Mouse (Mus musculus): Measurements from ENCODE around the gene Prkn. TPM values are rescaled to one million over a fixed set of nuclear protein-coding genes. Genes with fewer than 3 reads are reported as not detected.

Prkn gene
- total RNA-seq, 2 experiments from 2014 or later, result 12.7 to 15.9 TPM

DNA sequence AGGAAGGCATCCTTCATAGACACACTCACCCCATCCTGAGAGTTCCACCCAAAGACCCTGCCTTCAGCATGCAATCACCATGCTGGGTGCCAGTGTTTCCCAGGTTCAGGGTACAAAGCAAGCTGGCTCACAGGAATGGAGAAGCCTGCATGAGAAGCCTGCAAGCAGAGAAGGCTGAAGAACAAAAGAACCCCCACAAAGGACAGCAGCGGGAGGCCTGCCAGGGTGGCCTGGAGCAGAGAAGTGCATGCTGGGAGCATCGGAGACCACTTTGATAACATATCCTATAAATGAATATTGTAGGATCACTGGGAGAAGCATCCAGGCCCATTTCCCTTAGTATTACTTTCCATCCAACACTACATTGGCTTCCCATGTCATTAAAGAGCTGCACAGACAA lies 692.6 kb downstream of the Prkn start:
- DNase-seq, result no peak

GRCm38 (mm10) chr17:11533835-11534234 lies 693.7 kb downstream of the Prkn start:
- DNase-seq, result no peak

- no peak for DNase-seq
Observed at GRCm38 (mm10) chr17:11538826-11539225, 698.6 kb downstream of the Prkn start.

- DNase-seq, result no peak
Observed at GRCm38 (mm10) chr17:11541928-11542623, 701.9 kb downstream of the Prkn start.

DNA sequence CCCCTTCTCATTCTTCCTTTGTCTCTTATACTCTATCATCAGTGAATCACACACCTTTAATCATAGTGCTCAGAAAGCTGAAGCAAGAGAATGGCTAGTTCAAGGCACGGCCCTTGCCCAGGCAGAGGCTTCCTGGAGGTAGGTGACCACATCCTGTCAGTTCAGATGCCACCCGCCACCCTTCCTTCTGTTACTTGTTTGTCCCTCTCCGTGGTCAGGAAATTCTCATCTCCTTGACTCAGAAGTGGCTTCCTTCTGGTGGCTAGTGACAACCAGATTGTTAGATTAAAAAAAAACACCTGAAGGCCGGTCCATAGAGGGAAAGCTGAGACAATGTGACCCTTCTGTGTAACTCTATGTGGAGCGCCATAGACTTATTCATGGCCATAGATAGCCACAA lies 710.4 kb downstream of the Prkn start:
- no peak for DNase-seq

- DNase-seq, result no peak
Observed at GRCm38 (mm10) chr17:11565681-11566080, 725.5 kb downstream of the Prkn start.

DNA sequence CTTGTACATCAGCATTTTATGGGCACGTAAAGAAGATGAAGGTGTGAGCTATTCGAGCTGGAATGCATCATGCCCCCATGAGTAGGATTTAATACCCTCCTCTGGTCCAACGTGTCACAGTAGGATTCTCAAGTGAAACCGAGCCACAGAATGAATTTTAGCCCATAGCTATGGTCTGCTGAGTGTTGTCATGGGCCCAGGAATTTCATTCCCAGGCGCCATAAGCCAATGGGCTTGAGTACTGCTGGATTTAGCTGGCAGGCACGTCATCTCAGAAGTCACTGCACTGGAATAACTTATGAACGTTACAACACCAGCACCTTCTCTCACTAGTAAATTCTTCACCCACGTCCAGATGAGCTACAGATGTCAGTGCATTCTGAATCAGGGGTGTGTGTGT lies 730.2 kb downstream of the Prkn start:
- no peak for DNase-seq

GRCm38 (mm10) chr17:11573666-11574065 lies 733.5 kb downstream of the Prkn start:
- DNase-seq, result no peak

DNA sequence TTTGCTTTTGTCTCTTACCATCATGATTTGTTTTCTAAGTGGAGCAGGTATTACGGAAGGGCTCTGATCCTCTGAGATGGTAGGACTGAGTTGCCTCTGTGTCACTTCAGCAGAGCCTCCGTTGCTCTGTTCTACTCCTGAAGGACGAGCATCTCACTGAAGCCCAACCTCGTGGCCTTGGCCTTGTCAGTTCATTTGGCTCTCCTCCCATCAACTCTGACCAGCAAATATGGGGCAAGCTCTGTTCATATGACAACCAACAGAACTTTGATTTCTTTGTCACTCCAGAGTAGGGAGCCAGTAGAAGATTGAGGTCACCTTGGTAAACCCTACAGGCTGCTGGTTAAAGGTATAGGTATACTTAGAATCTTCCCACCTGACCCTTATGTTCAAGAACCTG lies 745.3 kb downstream of the Prkn start:
- no peak for DNase-seq

DNA sequence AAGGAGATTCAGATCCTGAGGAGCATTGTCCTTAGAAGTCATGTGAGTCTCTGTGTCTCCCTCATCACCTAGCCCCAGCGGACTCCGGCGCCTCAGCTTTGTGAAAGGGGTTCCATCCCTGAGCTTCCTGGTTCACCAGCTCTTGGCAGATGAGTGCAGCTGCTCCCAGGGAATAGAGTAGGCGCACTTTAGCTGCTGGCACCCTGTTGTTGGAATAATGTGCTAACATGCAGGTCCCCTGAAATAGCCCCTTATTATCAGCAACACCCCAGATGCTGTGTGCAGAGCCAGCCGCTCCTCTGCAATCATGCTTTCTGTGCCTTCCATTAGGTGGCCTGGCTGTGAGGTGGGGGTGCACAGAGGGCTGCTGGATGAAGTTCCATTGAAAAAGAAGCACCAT lies 767.7 kb downstream of the Prkn start:
- no peak for DNase-seq

DNA sequence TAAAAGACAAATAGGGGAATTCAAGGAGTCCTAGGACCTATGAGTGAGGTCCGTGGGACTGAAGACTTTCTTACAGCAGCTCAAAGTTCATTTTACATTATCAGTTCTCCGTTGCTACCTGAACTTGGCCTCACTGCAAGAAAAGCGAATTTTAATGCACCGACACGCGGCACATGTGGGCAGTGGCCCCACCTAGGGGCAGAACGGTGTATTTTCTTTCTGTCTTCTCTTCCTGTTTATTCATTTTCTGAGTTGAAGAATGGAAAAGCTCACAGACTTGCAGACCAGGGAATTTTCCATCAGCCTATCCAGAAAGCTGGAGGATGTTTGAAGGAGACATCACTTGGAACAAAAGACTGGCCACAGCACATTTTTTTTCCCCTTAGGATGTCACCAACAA lies 771.3 kb downstream of the Prkn start:
- DNase-seq, result peak; percentile 50

GRCm38 (mm10) chr17:11612801-11613531 lies 772.8 kb downstream of the Prkn start:
- DNase-seq, result no peak

GRCm38 (mm10) chr17:11617552-11617951 lies 777.4 kb downstream of the Prkn start:
- no peak for DNase-seq

DNA sequence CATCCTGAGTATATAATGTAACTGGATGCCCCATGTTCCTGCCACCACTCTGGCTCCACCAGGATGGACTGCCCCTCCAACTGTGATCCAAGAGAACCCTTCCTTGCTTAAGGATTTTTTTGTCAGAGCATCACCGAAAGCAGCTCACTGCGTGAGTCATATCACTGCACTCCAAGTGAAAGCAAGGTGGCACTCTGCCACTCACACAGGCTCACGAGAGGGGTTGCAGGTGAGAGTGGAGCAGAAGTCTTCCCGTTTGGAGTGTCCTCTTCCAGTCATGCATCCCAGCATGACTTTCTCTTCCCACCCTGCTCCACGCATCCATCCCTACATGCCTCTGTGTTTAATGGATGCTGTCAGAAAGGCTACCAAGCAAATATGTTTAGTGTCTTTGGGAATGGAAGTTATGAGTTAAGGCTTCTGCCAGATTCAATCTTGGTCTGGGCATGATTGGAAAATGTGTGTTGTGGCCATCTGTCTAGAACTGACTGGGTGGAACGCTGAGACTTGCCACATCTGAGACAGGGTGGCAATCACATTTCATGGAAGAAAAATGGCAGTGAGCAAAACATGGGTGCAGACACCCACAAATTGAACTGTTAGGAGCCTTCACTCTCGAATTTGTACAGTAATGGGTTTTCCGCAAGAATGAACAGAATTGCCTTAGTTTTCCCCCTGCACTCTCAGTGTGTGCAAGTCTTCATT lies 778.9 kb downstream of the Prkn start:
- no peak for DNase-seq

DNA sequence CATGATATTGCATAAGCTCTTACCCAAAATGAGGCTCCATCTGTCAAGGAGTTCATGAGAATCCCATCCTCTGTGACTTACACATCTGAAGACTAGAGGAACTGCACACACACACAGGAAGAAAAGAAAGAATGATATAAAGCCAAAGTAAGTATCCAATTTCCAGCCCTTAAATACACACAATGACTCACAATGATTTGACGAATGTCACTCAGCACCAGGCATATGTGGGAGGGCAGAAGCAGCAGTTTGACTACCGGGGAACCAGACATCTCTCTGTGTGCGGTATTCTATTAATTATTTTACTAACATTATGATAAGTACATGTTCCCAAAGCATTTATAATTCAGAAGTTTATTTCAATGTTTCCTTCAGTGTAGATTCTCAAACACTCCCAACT lies 780.6 kb downstream of the Prkn start:
- DNase-seq, result no peak

GRCm38 (mm10) chr17:11621492-11621891 lies 781.3 kb downstream of the Prkn start:
- peak; percentile 21 for DNase-seq

GRCm38 (mm10) chr17:11626306-11626705 lies 786.1 kb downstream of the Prkn start:
- no peak for DNase-seq

GRCm38 (mm10) chr17:11635121-11635520 lies 794.9 kb downstream of the Prkn start:
- no peak for DNase-seq

DNA sequence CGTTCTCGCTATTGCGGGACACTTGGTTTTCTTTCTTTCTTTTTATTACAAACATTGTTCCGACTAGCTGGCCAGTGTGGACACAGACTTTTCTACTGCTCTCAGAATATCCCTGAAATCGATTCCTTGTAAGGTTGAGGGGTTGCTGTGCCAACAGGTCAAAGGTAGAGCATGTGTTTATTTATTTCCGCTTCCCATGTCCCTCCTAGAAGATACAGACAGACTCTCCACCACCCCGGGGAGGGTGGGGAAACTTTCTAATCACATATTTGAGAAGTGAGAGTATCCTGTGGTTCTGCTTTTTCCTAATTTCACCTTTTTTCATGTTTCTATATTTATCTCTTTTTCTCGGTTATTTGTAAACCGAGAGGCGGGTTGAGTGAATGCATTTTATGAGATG lies 797.5 kb downstream of the Prkn start:
- DNase-seq, result no peak

DNA sequence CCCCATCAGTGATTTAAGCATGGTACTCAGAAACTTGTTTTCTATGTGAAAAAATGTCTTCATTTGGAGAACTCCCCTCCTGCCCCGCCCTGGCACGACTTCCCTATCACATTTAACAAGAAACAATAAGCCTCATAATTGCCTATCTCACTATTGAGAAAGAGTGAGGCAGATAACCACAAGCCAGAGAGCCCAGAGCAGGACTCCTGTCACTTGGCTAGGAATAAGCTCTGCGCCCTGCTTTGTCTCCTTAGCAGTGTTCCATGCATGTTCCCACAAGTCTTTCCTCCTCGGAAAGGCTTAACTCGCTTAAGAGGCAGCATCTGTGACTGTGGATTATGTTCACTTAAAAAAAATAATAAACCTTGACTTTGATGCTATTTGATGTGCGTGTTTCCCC lies 798.3 kb downstream of the Prkn start:
- no peak for DNase-seq

DNA sequence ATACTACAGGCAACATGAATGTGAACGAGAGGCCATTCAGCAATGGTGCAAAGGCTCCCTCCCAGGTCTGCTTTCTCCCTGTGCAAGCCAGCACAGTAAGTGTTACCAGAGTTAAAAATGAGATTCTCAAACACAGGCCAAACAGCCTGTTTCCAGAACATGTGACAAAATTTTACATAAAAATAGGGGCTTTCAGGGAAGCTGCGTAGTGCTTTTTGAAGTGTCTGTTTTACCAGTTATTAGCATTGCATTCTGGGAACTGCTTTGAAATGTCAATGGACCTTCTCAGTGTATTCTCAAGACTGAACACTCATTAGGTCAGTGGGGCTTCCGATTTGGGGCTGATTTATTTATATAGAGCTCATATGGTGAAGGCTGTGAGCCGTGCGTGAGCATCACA lies 799.6 kb downstream of the Prkn start:
- no peak for DNase-seq

- DNase-seq, result no peak
Observed at GRCm38 (mm10) chr17:11642328-11642727, 802.1 kb downstream of the Prkn start.

DNA sequence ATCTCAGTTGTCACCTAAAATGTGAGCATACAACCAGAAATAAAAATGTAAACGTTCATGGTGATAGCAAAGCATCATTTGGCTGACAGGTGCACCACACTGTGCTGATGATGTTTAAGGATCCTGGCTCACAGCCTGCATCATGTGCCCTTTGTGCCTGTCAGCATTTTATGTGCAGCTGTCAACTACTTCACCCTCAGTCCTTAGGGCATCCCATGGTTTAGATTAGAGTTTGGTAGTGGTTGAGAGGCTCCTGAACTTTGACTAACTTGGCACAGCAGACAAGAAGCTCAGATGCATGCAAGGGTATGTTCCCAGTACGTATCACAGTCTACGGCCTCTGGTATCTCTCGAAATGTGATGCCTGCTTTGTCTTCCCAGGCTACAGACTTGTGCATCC lies 803.8 kb downstream of the Prkn start:
- DNase-seq, result no peak

Measured in gastrocnemius, postnatal 10 days (tissue).